Mouse (Mus musculus) midbrain, embryonic 14.5 days (tissue): ENCODE measurements around the gene Agrp. TPM values are rescaled to one million over a fixed set of nuclear protein-coding genes. Genes with fewer than 3 reads are reported as not detected.

Experiments
- ATAC-seq: fragments of 200-750 bp; cut with Nextera tagmentation; 2 replicates; pipeline ENCODE4 v1.8.0; 2017; ENCODE audit warnings: moderate number of reproducible peaks, moderate library complexity; ENCODE audit not compliant: low FRiP score, low TSS enrichment
- DNase-seq: peaks from one replicate; pipeline ENCODE4 v3.0.0-alpha.2; 2015
- H3K27ac ChIP-seq: fragments of 300-500 bp; sonication (generic); replicated peaks from 2 replicates; pipeline ENCODE4 v1.5.1; 2014; ENCODE audit warnings: mild to moderate bottlenecking, low read depth, low read length, moderate library complexity
- H3K27me3 ChIP-seq: fragments of 300-500 bp; sonication (generic); 2 replicates; pipeline ENCODE4 v1.6.1; 2014; ENCODE audit warnings: low read length, control low read depth, mixed read lengths; ENCODE audit not compliant: control insufficient read depth, insufficient read depth
- H3K36me3 ChIP-seq: fragments of 300-500 bp; sonication (generic); 2 replicates; pipeline ENCODE4 v1.6.1; 2014; ENCODE audit warnings: low read length, control low read depth; ENCODE audit not compliant: control insufficient read depth, insufficient read depth
- H3K4me1 ChIP-seq: fragments of 300-500 bp; sonication (generic); 2 replicates; pipeline ENCODE4 v1.6.1; 2014; ENCODE audit warnings: mild to moderate bottlenecking, antibody characterized with exemption, low read length, control low read depth; ENCODE audit not compliant: control insufficient read depth, insufficient read depth
- H3K4me2 ChIP-seq: fragments of 300-500 bp; sonication (generic); 2 replicates; pipeline ENCODE4 v1.6.1; 2014; ENCODE audit warnings: mild to moderate bottlenecking, low read length, moderate library complexity
- H3K4me3 ChIP-seq: fragments of 300-500 bp; sonication (generic); replicated peaks from 2 replicates; pipeline ENCODE4 v1.5.1; 2014; ENCODE audit warnings: low read depth, low read length
- H3K9ac ChIP-seq: fragments of 300-500 bp; sonication (generic); replicated peaks from 2 replicates; pipeline ENCODE4 v1.6.1; 2014; ENCODE audit warnings: mild to moderate bottlenecking, low read length, moderate library complexity
- H3K9me3 ChIP-seq: fragments of 300-500 bp; sonication (generic); 2 replicates; pipeline ENCODE4 v1.6.1; 2016; ENCODE audit warnings: low read length, control low read depth, mixed read lengths; ENCODE audit not compliant: control insufficient read depth
- WGBS: fragments of 180-500 bp; shearing (Covaris S2); extraction: QIAGEN DNeasy Blood & Tissue Kit; methylation state at CpG from one replicate; pipeline ENCODE4 v1.1.7; 2014; 5-methylcytosine and 5-hydroxymethylcytosine counted together
- polyA plus RNA-seq: library from polyadenylated mRNA; unstranded; fragments of >200 nt; fragmentation: Nextera tagmentation; extraction: Ambion mirVana; gene quantifications from 2 replicates; pipeline ENCODE4 v1.2.1, GENCODE M21; 2014

Gene Agrp
- polyA plus RNA-seq, 1 experiment from 2014 or later, result 1.1 TPM

- no peak for ATAC-seq
- no peak overlapping the region for H3K27ac ChIP-seq
- H3K9ac ChIP-seq, result no peak overlapping the region
- 71% methylated on average over 5 of the region's 5 CpGs for whole genome bisulfite sequencing
- no peak for DNase-seq
- H3K27me3 ChIP-seq, result no peaks in the 10 kb centered on the region
- no peak overlapping the region for H3K4me3 ChIP-seq
- no peaks in the 10 kb centered on the region for H3K9me3 ChIP-seq
- no peaks in the 10 kb centered on the region for H3K4me1 ChIP-seq
- H3K36me3 ChIP-seq, result no peaks in the 10 kb centered on the region
- H3K4me2 ChIP-seq, result no peak overlapping the region
Measured at GRCm38 (mm10) chr8:105601301-105601700, 35.9 kb downstream of the Agrp start.

- no peaks in the 10 kb centered on the region for H3K36me3 ChIP-seq
- no peaks in the 10 kb centered on the region for H3K4me1 ChIP-seq
- no peaks in the 10 kb centered on the region for H3K27me3 ChIP-seq
- no peak for DNase-seq
- H3K27ac ChIP-seq, result no peak overlapping the region
- no peak overlapping the region for H3K4me2 ChIP-seq
- no peak overlapping the region for H3K4me3 ChIP-seq
- WGBS, result 86% methylated on average over 6 of the region's 6 CpGs
- H3K9ac ChIP-seq, result no peak overlapping the region
- H3K9me3 ChIP-seq, result no peaks in the 10 kb centered on the region
- ATAC-seq, result no peak
Measured at GRCm38 (mm10) chr8:105598777-105599176, 38.4 kb downstream of the Agrp start.

- Histone ChIP-seq H3K9me3 (no peaks in the 10 kb centered on the region), H3K9ac (no peak overlapping the region), H3K4me1 (no peaks in the 10 kb centered on the region), H3K27ac (no peak overlapping the region), H3K27me3 (no peaks in the 10 kb centered on the region), H3K36me3 (no peaks in the 10 kb centered on the region), H3K4me3 (no peak overlapping the region), H3K4me2 (no peak overlapping the region)
- DNase-seq (peak; percentile 51), ATAC-seq (no peak)
- 6% methylated on average over 14 of the region's 14 CpGs for WGBS
Measured at GRCm38 (mm10) chr8:105596362-105597034, 40.7 kb downstream of the Agrp start.

- H3K4me3 ChIP-seq, result no peak overlapping the region
- no peaks in the 10 kb centered on the region for H3K9me3 ChIP-seq
- H3K36me3 ChIP-seq, result no peaks in the 10 kb centered on the region
- no peak overlapping the region for H3K4me2 ChIP-seq
- no peaks in the 10 kb centered on the region for H3K27me3 ChIP-seq
- ATAC-seq, result no peak
- no peak overlapping the region for H3K9ac ChIP-seq
- 81% methylated on average over 18 of the region's 18 CpGs for WGBS
- no peak for DNase-seq
- no peak overlapping the region for H3K27ac ChIP-seq
- H3K4me1 ChIP-seq, result no peaks in the 10 kb centered on the region
Measured at GRCm38 (mm10) chr8:105594451-105595242, 42.5 kb downstream of the Agrp start.

GRCm38 (mm10) chr8:105593859-105594258 is 43.3 kb downstream of the Agrp start:
- Histone ChIP-seq H3K4me2 (no peak overlapping the region), H3K27ac (no peak overlapping the region), H3K4me3 (no peak overlapping the region), H3K27me3 (no peaks in the 10 kb centered on the region), H3K9ac (no peak overlapping the region), H3K4me1 (no peaks in the 10 kb centered on the region), H3K9me3 (no peaks in the 10 kb centered on the region), H3K36me3 (no peaks in the 10 kb centered on the region)
- WGBS, result 34% methylated on average over 15 of the region's 15 CpGs
- ATAC-seq, result no peak
- DNase-seq, result peak; percentile 39

GRCm38 (mm10) chr8:105592431-105592830 is 44.8 kb downstream of the Agrp start:
- ATAC-seq (no peak), DNase-seq (no peak)
- Histone ChIP-seq H3K4me2 (no peak overlapping the region), H3K9me3 (no peaks in the 10 kb centered on the region), H3K27ac (no peak overlapping the region), H3K9ac (no peak overlapping the region), H3K36me3 (no peaks in the 10 kb centered on the region), H3K4me3 (no peak overlapping the region), H3K27me3 (no peaks in the 10 kb centered on the region), H3K4me1 (no peaks in the 10 kb centered on the region)
- WGBS, result 80% methylated on average over 2 of the region's 2 CpGs

GRCm38 (mm10) chr8:105579719-105580118 is 57.5 kb downstream of the Agrp start:
- no peak overlapping the region for H3K4me2 ChIP-seq
- ATAC-seq, result no peak
- WGBS, result 79% methylated on average over 3 of the region's 3 CpGs
- no peak overlapping the region for H3K27ac ChIP-seq
- no peaks in the 10 kb centered on the region for H3K36me3 ChIP-seq
- DNase-seq, result no peak
- no peaks in the 10 kb centered on the region for H3K9me3 ChIP-seq
- H3K27me3 ChIP-seq, result no peaks in the 10 kb centered on the region
- H3K4me1 ChIP-seq, result no peaks in the 10 kb centered on the region
- H3K4me3 ChIP-seq, result no peak overlapping the region
- H3K9ac ChIP-seq, result no peak overlapping the region

- DNase-seq, result peak; percentile 6
- 80% methylated on average over 3 of the region's 3 CpGs for WGBS
- Histone ChIP-seq H3K4me2 (no peak overlapping the region), H3K27me3 (no peaks in the 10 kb centered on the region), H3K27ac (no peak overlapping the region), H3K4me3 (no peak overlapping the region), H3K9ac (no peak overlapping the region), H3K4me1 (no peaks in the 10 kb centered on the region), H3K36me3 (no peaks in the 10 kb centered on the region), H3K9me3 (no peaks in the 10 kb centered on the region)
- ATAC-seq, result no peak
Measured at GRCm38 (mm10) chr8:105575538-105575937, 61.7 kb downstream of the Agrp start.

- no peaks in the 10 kb centered on the region for H3K36me3 ChIP-seq
- no peak overlapping the region for H3K9ac ChIP-seq
- 41% methylated on average over 6 of the region's 6 CpGs for WGBS
- H3K9me3 ChIP-seq, result no peaks in the 10 kb centered on the region
- DNase-seq (no peak), ATAC-seq (no peak)
- H3K27ac ChIP-seq, result no peak overlapping the region
- no peaks in the 10 kb centered on the region for H3K4me1 ChIP-seq
- H3K4me2 ChIP-seq, result no peak overlapping the region
- no peaks in the 10 kb centered on the region for H3K27me3 ChIP-seq
- no peak overlapping the region for H3K4me3 ChIP-seq
Measured at GRCm38 (mm10) chr8:105574741-105575140, 62.5 kb downstream of the Agrp start.
